Mouse (Mus musculus) lung, postnatal 0 days (tissue): Measurements from ENCODE around the gene Bmp15. TPM values are rescaled to one million over a fixed set of nuclear protein-coding genes. Genes with fewer than 3 reads are reported as not detected.
A peak's percentile ranks its signal among the peaks of the same experiment; 100 is the strongest.

Source experiments
- ATAC-seq: fragments of 200-750 bp; cut with Nextera tagmentation; 2 replicates; pipeline ENCODE4 v1.8.0; 2017; ENCODE audit warnings: moderate library complexity
- DNase-seq: peaks from one replicate; pipeline ENCODE4 v3.0.0-alpha.2; 2016; ENCODE audit warnings: low spot score
- H3K27ac ChIP-seq: fragments of 300-500 bp; sonication (generic); 2 replicates; pipeline ENCODE4 v1.5.1; 2014; ENCODE audit warnings: antibody characterized with exemption, mild to moderate bottlenecking, low read length, mixed read lengths
- H3K27me3 ChIP-seq: fragments of 300-500 bp; sonication (generic); replicated peaks from 2 replicates; pipeline ENCODE4 v1.6.1; 2014; ENCODE audit warnings: low read length, mixed read lengths; ENCODE audit not compliant: insufficient read depth
- H3K36me3 ChIP-seq: fragments of 300-500 bp; sonication (generic); 2 replicates; pipeline ENCODE4 v1.6.1; 2014; ENCODE audit warnings: low read length, mixed read lengths; ENCODE audit not compliant: insufficient read depth
- H3K4me1 ChIP-seq: fragments of 300-500 bp; sonication (generic); 2 replicates; pipeline ENCODE4 v1.6.1; 2014; ENCODE audit warnings: antibody characterized with exemption, low read depth, low read length, mixed read lengths; ENCODE audit not compliant: insufficient read depth
- H3K4me2 ChIP-seq: fragments of 300-500 bp; sonication (generic); replicated peaks from 2 replicates; pipeline ENCODE4 v1.6.1; 2014; ENCODE audit warnings: low read depth, mild to moderate bottlenecking, low read length, moderate library complexity, mixed read lengths
- H3K4me3 ChIP-seq: fragments of 300-500 bp; sonication (generic); 2 replicates; pipeline ENCODE4 v1.5.1; 2014; ENCODE audit warnings: low read depth, low read length
- H3K9ac ChIP-seq: fragments of 300-500 bp; sonication (generic); replicated peaks from 2 replicates; pipeline ENCODE4 v1.6.1; 2014; ENCODE audit warnings: low read depth, mild to moderate bottlenecking
- H3K9me3 ChIP-seq: fragments of 300-500 bp; sonication (generic); 2 replicates; pipeline ENCODE4 v1.6.1; 2016; ENCODE audit warnings: low read length, mixed read lengths
- CTCF ChIP-seq: IDR thresholded peaks from 2 replicates; pipeline ENCODE4 v1.5.1; 2016; ENCODE audit warnings: antibody characterized with exemption, mild to moderate bottlenecking
- EP300 ChIP-seq: IDR thresholded peaks from 2 replicates; pipeline ENCODE4 v1.6.1; 2016; ENCODE audit warnings: antibody characterized with exemption, mild to moderate bottlenecking, control low read depth
- WGBS: fragments of 180-500 bp; shearing (Covaris S2); extraction: QIAGEN DNeasy Blood & Tissue Kit; methylation state at CpG from one replicate; pipeline ENCODE4 v1.1.7; 2014; 5-methylcytosine and 5-hydroxymethylcytosine counted together
- polyA plus RNA-seq: library from polyadenylated mRNA; unstranded; fragments of >200 nt; fragmentation: Nextera tagmentation; extraction: Ambion mirVana; gene quantifications from 2 replicates; pipeline ENCODE4 v1.2.1, GENCODE M21; 2015

Bmp15 gene
- 0.07 and 0.08 TPM in 2 replicates for polyA plus RNA-seq

DNA sequence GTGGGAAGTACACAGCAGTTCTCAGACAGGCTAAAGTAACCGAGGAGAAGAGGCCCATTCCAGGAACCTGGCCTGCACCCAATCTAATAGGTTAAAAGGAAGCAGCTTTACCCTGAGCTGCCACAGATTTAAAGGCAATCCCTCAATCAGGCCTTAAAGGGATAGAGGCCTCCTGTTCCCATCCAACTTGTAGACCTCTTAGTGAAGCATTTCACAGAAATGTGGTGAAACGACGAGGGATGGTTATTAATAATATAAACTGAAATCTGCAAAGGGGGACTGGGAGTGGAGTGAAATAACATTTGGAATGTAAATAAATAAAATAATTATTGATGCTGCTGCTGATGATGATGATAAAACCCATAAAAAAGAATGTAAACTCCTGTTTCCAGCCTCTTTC is at the start of gene Bmp15:
Gene Bmp15, minus strand, starts transcription at position 101 of the 400 bp plus-strand sequence.
- Histone ChIP-seq H3K4me3 (no peak within 1 kb of the TSS), H3K4me1 (no peaks in the 10 kb centered on the region), H3K36me3 (no peaks in the 10 kb centered on the region), H3K27me3 (no peaks in the 10 kb centered on the region), H3K9me3 (no peaks in the 10 kb centered on the region), H3K9ac (no peak within 1 kb of the TSS), H3K4me2 (no peak within 1 kb of the TSS), H3K27ac (no peak within 1 kb of the TSS)
- ATAC-seq (no peak), DNase-seq (no peak)
- 53% methylated on average over 3 of the region's 3 CpGs for WGBS
- TF ChIP-seq EP300 (no peak), CTCF (no peak)

DNA sequence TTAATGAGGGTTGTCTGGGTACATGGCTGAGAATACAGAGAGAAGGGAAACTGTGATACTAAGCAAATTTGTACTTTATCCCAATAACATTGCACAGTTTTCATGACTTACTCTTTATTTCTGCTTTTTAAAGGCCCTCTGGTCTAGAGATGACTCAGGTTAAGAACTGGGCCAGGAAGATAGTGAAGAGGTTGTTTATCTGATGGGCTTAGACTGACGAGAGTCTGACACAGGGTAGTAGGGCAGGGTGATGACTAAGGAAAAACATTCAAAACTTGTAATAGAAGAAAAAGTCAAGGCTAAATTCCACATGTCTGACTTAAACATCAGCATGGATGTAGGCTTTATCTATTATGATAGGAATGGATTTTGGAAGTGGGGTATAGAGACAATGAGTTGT is 48.3 kb upstream of the Bmp15 start:
- Histone ChIP-seq H3K36me3 (no peaks in the 10 kb centered on the region), H3K27ac (no peak overlapping the region), H3K9ac (no peak overlapping the region), H3K27me3 (no peaks in the 10 kb centered on the region), H3K9me3 (no peaks in the 10 kb centered on the region), H3K4me3 (no peak overlapping the region), H3K4me1 (no peaks in the 10 kb centered on the region), H3K4me2 (no peak overlapping the region)
- TF ChIP-seq CTCF (no peak), EP300 (no peak)
- ATAC-seq (no peak), DNase-seq (no peak)
- 37% methylated on average over 1 of the region's 1 CpGs for WGBS

DNA sequence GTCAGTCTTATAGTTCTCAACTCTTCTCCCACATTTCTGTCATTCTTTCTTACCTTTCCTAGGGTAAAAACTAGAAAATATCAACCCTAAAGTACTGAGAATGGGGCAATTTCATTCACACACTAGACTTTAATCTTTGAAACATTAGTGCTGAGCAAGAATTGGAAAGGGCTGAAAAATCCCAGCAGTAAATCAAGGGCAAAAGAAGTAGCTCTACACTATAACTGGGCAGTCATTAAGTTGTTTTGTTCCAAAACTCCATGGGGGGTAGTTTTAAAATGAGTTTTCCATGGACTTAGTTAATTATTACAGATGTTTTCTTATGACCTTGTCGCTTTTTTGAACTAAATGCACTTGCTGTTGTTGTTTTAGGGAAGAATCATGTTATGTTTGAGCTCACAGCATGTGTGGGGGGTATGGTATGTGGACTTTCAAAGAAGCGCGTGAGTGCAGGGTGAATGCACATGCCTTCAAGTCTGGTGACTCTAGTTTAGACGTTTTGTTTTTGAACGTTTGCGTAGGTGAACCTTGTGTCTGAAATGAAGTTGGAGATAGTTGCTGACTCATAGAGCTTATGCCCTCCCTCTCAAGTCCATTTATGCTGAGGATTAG is 37.1 kb upstream of the Bmp15 start:
- 70% methylated on average over 6 of the region's 6 CpGs for WGBS
- TF ChIP-seq EP300 (no peak), CTCF (no peak)
- Histone ChIP-seq H3K36me3 (no peaks in the 10 kb centered on the region), H3K27me3 (no peaks in the 10 kb centered on the region), H3K4me2 (no peak overlapping the region), H3K4me1 (no peaks in the 10 kb centered on the region), H3K9ac (no peak overlapping the region), H3K4me3 (no peak overlapping the region), H3K27ac (no peak overlapping the region), H3K9me3 (no peaks in the 10 kb centered on the region)
- ATAC-seq (no peak), DNase-seq (no peak)

DNA sequence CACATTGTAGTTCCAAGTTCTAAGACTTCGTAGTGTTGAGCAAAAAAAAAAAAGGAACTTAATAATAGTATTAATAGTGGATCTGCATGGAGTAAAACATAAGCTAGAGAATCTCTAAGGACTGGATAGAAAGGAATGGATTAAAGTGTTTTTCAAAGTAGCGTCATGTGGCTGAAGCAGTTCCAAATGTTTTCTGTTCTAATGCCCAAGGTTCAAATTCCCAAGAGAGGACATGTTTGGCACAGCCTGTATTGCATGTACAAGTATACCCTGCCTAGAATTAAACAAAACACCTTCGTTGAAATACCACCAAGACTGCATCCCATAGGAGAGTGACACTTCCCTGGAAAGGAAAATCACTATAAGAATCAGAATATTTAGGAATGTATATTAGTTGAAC is 36.4 kb upstream of the Bmp15 start:
- ATAC-seq = no peak
- Histone ChIP-seq H3K9me3 (no peaks in the 10 kb centered on the region), H3K36me3 (no peaks in the 10 kb centered on the region), H3K27me3 (no peaks in the 10 kb centered on the region), H3K9ac (no peak overlapping the region), H3K4me2 (no peak overlapping the region), H3K4me3 (no peak overlapping the region), H3K27ac (no peak overlapping the region), H3K4me1 (no peaks in the 10 kb centered on the region)
- 74% methylated on average over 3 of the region's 3 CpGs for WGBS
- TF ChIP-seq EP300 (no peak), CTCF (no peak)
- DNase-seq = no peak

DNA sequence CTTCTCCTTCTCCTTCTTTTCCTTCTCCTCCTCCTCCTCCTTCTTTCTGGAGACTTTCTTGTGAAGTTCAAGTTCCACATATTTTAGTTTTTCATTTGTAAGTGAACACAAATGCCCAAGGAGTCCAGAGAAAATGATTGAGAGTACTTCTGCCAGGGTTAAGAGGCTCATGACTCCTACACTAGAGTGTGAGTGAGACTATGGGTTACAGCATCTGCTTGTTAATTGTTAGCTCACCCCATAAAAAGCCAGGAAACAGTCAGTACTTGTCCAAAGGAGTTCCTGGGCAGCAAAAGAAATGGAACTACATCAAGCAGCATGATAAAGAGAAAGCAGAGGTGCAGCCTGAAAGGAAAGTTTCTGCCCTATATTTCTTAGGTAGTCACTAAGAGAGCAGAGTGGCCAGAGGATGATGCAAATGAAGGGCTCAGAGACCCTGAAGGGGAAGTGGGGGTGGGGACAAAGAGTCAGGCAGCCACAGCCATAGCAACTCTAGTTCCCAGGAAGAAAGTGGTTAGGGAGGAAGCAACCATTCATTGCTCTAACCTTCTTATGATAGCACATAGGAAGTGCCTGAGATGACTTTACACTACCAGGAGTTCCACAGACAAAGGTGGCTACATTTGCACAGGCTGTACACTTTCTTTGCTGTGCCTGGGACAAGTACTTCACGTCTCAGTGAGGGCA is 24.9 kb upstream of the Bmp15 start:
- ATAC-seq (peak; percentile 75), DNase-seq (peak; percentile 47)
- no peaks in the 10 kb centered on the region for H3K9me3 ChIP-seq
- H3K4me1 ChIP-seq = no peaks in the 10 kb centered on the region
- no peak overlapping the region for H3K4me3 ChIP-seq
- H3K27ac ChIP-seq = no peak overlapping the region
- H3K36me3 ChIP-seq = no peaks in the 10 kb centered on the region
- H3K9ac ChIP-seq = no peak overlapping the region
- no peak for TF ChIP-seq CTCF
- no peaks in the 10 kb centered on the region for H3K27me3 ChIP-seq
- H3K4me2 ChIP-seq = no peak overlapping the region
- WGBS = 13% methylated on average over 1 of the region's 1 CpGs

DNA sequence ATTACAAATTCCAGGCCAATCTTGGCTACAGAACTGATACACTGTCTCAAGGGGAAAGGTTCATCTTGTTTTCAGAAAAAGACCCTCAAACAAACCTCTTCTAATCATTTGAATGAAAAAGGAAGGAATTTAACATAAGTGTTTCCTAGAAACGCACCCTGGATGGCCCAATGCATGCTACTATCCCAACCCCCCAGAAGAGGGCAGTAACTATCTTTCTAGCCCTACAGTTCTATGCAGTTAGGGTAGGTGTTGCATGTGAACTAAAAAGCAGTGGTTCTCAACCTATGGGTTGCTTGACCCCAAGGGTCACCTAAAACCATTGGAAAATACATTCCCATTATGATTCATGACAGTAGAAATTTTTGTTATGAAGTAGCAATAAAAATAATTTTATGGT is 3.5 kb upstream of the Bmp15 start:
- no peak overlapping the region for H3K4me3 ChIP-seq

More for the DNA sequence above, 3.5 kb upstream of the Bmp15 start:
- Histone ChIP-seq H3K9me3 (no peaks in the 10 kb centered on the region), H3K36me3 (no peaks in the 10 kb centered on the region), H3K4me2 (no peak overlapping the region), H3K4me1 (no peaks in the 10 kb centered on the region), H3K27me3 (no peaks in the 10 kb centered on the region), H3K27ac (no peak overlapping the region), H3K9ac (no peak overlapping the region)
- ATAC-seq = 0 out of 2 replicates have a peak, but pooled peaks have one; percentile 48
- WGBS = 36% methylated on average over 1 of the region's 1 CpGs
- DNase-seq = peak; percentile 31
- TF ChIP-seq CTCF (peak; percentile 66), EP300 (no peak)
